Mouse (Mus musculus) kidney, adult 2 months (tissue): ENCODE data around the gene Zgpat.

Source experiments
- CTCF ChIP-seq: fragments of 200-500 bp; conservative IDR thresholded peaks from 2 replicates; pipeline ENCODE4 v1.5.1; 2011; ENCODE audit warnings: low read depth, mild to moderate bottlenecking, control low read depth, low read length, moderate library complexity, mixed read lengths; ENCODE audit not compliant: insufficient read depth, insufficient read length
- POLR2A ChIP-seq: fragments of 200-500 bp; IDR thresholded peaks from one replicate; pipeline ENCODE4 v1.6.1; 2011; ENCODE audit warnings: low read depth, low read length, control low read depth

DNA sequence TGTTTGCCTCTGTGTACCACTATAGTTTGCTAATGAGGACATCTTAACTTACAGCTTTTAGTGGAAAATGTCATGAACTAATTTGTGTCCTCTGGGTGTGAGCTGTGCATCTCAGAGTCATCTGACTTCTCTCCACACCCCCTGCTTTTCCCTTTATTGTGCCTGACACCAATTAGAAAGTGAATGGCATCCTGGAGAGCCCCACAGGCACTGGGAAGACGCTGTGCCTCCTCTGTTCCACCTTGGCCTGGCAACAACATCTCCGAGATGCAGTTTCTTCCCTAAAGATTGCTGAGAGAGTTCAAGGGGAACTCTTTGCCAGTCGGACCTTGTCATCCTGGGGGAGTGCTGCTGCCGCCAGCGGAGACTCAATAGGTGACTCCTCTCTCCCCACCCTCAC is 42.6 kb upstream of the Zgpat start:
- TF ChIP-seq CTCF (no peak), POLR2A (no peak)
